Mouse (Mus musculus) cerebellum, adult 11-12 months (tissue): ENCODE data around the gene Cox15.
A peak's percentile ranks its signal among the peaks of the same experiment; 100 is the strongest.

Experiments used
- DNase-seq: peaks from one replicate; pipeline ENCODE4 v3.0.0; 2022

The Cox15 gene

GRCm38 (mm10) chr19:43704211-43704610, 48.6 kb downstream of the Cox15 start:
- no peak for DNase-seq

GRCm38 (mm10) chr19:43699763-43700155, 53.0 kb downstream of the Cox15 start:
- no peak for DNase-seq

- DNase-seq, result no peak
Measured at GRCm38 (mm10) chr19:43699021-43699762, 53.6 kb downstream of the Cox15 start.

- DNase-seq, result no peak
Measured at GRCm38 (mm10) chr19:43697666-43698370, 55.0 kb downstream of the Cox15 start.

GRCm38 (mm10) chr19:43695514-43695964, 57.3 kb downstream of the Cox15 start:
- DNase-seq, result no peak

- no peak for DNase-seq
Measured at GRCm38 (mm10) chr19:43692815-43693214, 60.0 kb downstream of the Cox15 start.

- peak; percentile 97 for DNase-seq
Measured at GRCm38 (mm10) chr19:43689419-43690246, 63.2 kb downstream of the Cox15 start, which contains the start of gene Entpd7. Entpd7 (plus strand) TSS chr19:43689672.
